Mouse (Mus musculus) heart, postnatal 0 days (tissue): Measurements from ENCODE around the gene Cep97. TPM values are rescaled to one million over a fixed set of nuclear protein-coding genes. Genes with fewer than 3 reads are reported as not detected.

ENCODE experiments used
- ATAC-seq: fragments of 200-750 bp; cut with Nextera tagmentation; 2 replicates; pipeline ENCODE4 v1.8.0; 2017; ENCODE audit warnings: low read depth, moderate number of reproducible peaks, moderate library complexity; ENCODE audit not compliant: insufficient read depth
- DNase-seq: peaks from one replicate; pipeline ENCODE4 v3.0.0-alpha.2; 2016; ENCODE audit warnings: low spot score
- H3K27ac ChIP-seq: fragments of 300-500 bp; sonication (generic); 2 replicates; pipeline ENCODE4 v1.5.1; 2014; ENCODE audit warnings: low read depth, mild to moderate bottlenecking
- H3K27me3 ChIP-seq: fragments of 300-500 bp; sonication (generic); 2 replicates; pipeline ENCODE4 v1.6.1; 2014; ENCODE audit warnings: low read length, mixed read lengths; ENCODE audit not compliant: control insufficient read depth, insufficient read depth
- H3K36me3 ChIP-seq: fragments of 300-500 bp; sonication (generic); replicated peaks from 2 replicates; pipeline ENCODE4 v1.6.1; 2014; ENCODE audit warnings: low read length, mixed read lengths; ENCODE audit not compliant: control insufficient read depth, insufficient read depth
- H3K4me1 ChIP-seq: fragments of 300-500 bp; sonication (generic); 2 replicates; pipeline ENCODE4 v1.6.1; 2014; ENCODE audit warnings: antibody characterized with exemption; ENCODE audit not compliant: control insufficient read depth, insufficient read depth
- H3K4me2 ChIP-seq: fragments of 300-500 bp; sonication (generic); 2 replicates; pipeline ENCODE4 v1.6.1; 2014; ENCODE audit warnings: low read depth, mild to moderate bottlenecking, low read length, moderate library complexity
- H3K4me3 ChIP-seq: fragments of 300-500 bp; sonication (generic); 2 replicates; pipeline ENCODE4 v1.5.1; 2014; ENCODE audit warnings: low read depth, low read length
- H3K9ac ChIP-seq: fragments of 300-500 bp; sonication (generic); replicated peaks from 2 replicates; pipeline ENCODE4 v1.6.1; 2014; ENCODE audit warnings: low read depth, low read length, mixed read lengths
- H3K9me3 ChIP-seq: fragments of 300-500 bp; sonication (generic); replicated peaks from 2 replicates; pipeline ENCODE4 v1.6.1; 2016; ENCODE audit warnings: low read length; ENCODE audit not compliant: control insufficient read depth
- CTCF ChIP-seq: IDR thresholded peaks from 2 replicates; pipeline ENCODE4 v1.5.1; 2016; ENCODE audit warnings: antibody characterized with exemption, control low read depth, low read depth
- EP300 ChIP-seq: IDR thresholded peaks from 2 replicates; pipeline ENCODE4 v1.6.1; 2016; ENCODE audit warnings: antibody characterized with exemption, low read depth
- WGBS: fragments of 180-500 bp; shearing (Covaris S2); extraction: QIAGEN DNeasy Blood & Tissue Kit; methylation state at CpG from one replicate; pipeline ENCODE4 v1.1.7; 2014; 5-methylcytosine and 5-hydroxymethylcytosine counted together
- polyA plus RNA-seq: library from polyadenylated mRNA; unstranded; fragments of >200 nt; fragmentation: Nextera tagmentation; extraction: Ambion mirVana; gene quantifications from 2 replicates; pipeline ENCODE4 v1.2.1, GENCODE M21; 2015
- total RNA-seq: library from RNA; depleted of rRNA; stranded (reverse); fragments of >200 nt; gene quantifications from 2 replicates; pipeline ENCODE4 v1.2.3, GENCODE M21; 2014; ENCODE audit warnings: low replicate concordance

Gene Cep97
- total and polyA plus RNA-seq, 2 experiments from 2014 or later = 3.1 to 5.0 TPM

GRCm38 (mm10) chr16:55898385-55899002 is 36.2 kb downstream of the Cep97 start:
- Histone ChIP-seq H3K27ac (no peak overlapping the region), H3K4me1 (peaks cover 5% of the 10 kb centered on the region), H3K36me3 (no peaks in the 10 kb centered on the region), H3K27me3 (no peaks in the 10 kb centered on the region), H3K4me2 (no peak overlapping the region), H3K9ac (no peak overlapping the region), H3K9me3 (no peaks in the 10 kb centered on the region), H3K4me3 (no peak overlapping the region)
- peak; percentile 46 for DNase-seq
- 0 out of 2 replicates have a peak, but pooled peaks have one; percentile 3 for ATAC-seq
- TF ChIP-seq CTCF (no peak), EP300 (no peak)
- 59% methylated on average over 9 of the region's 9 CpGs for WGBS

GRCm38 (mm10) chr16:55895651-55896095 is 39.0 kb downstream of the Cep97 start:
- Histone ChIP-seq H3K4me3 (peak overlapping the region; percentile 73), H3K4me1 (peaks cover 5% of the 10 kb centered on the region), H3K9me3 (no peaks in the 10 kb centered on the region), H3K4me2 (peak overlapping the region; percentile 90), H3K27me3 (no peaks in the 10 kb centered on the region), H3K9ac (peak overlapping the region; percentile 68), H3K36me3 (no peaks in the 10 kb centered on the region), H3K27ac (peak overlapping the region; percentile 60)
- no peak for ATAC-seq
- peak; percentile 14 for DNase-seq
- WGBS = 4% methylated on average over 9 of the region's 9 CpGs
- TF ChIP-seq CTCF (no peak), EP300 (no peak)

- Histone ChIP-seq H3K4me1 (peaks cover 5% of the 10 kb centered on the region), H3K27ac (peak within 1 kb of the TSS; percentile 60), H3K9ac (peak within 1 kb of the TSS; percentile 68), H3K4me3 (peak within 1 kb of the TSS; percentile 73), H3K36me3 (no peaks in the 10 kb centered on the region), H3K4me2 (peak within 1 kb of the TSS; percentile 90), H3K9me3 (no peaks in the 10 kb centered on the region), H3K27me3 (no peaks in the 10 kb centered on the region)
- under 1% methylated on average over 73 of the region's 74 CpGs for WGBS
- DNase-seq (peak; percentile 73), ATAC-seq (peak; percentile 92)
- TF ChIP-seq CTCF = no peak
- no peak for TF ChIP-seq EP300
Measured at GRCm38 (mm10) chr16:55894893-55895650, 39.6 kb downstream of the Cep97 start, which contains the start of gene Nxpe3. Gene Nxpe3 (minus strand): TSS chr16:55895285.

- Histone ChIP-seq H3K9ac (peak overlapping the region; percentile 68; the same call in 1 of the 2 replicates), H3K4me2 (peak overlapping the region; percentile 90), H3K27me3 (no peaks in the 10 kb centered on the region), H3K4me3 (peak overlapping the region; percentile 73), H3K27ac (peak overlapping the region; percentile 60), H3K4me1 (peaks cover 5% of the 10 kb centered on the region), H3K9me3 (no peaks in the 10 kb centered on the region), H3K36me3 (no peaks in the 10 kb centered on the region)
- no peak for ATAC-seq
- 0% methylated on average over 4 of the region's 4 CpGs for WGBS
- DNase-seq = no peak
- TF ChIP-seq EP300 (no peak), CTCF (no peak)
Measured at GRCm38 (mm10) chr16:55894536-55894892, 40.1 kb downstream of the Cep97 start.

- no peaks in the 10 kb centered on the region for H3K36me3 ChIP-seq
- no peak overlapping the region for H3K9ac ChIP-seq
- H3K4me1 ChIP-seq = peaks cover 5% of the 10 kb centered on the region
- 53% methylated on average over 8 of the region's 8 CpGs for WGBS
- no peak overlapping the region for H3K27ac ChIP-seq
- H3K9me3 ChIP-seq = no peaks in the 10 kb centered on the region
- H3K4me2 ChIP-seq = no peak overlapping the region
- no peak overlapping the region for H3K4me3 ChIP-seq
- no peak for TF ChIP-seq EP300
- no peak for TF ChIP-seq CTCF
- ATAC-seq (no peak), DNase-seq (no peak)
- H3K27me3 ChIP-seq = no peaks in the 10 kb centered on the region
Measured at GRCm38 (mm10) chr16:55893410-55894107, 41.1 kb downstream of the Cep97 start.
